Mouse (Mus musculus) liver, adult 2 months (tissue): ENCODE measurements around the gene Rrbp1. TPM values are rescaled to one million over a fixed set of nuclear protein-coding genes. Genes with fewer than 3 reads are reported as not detected.

Source experiments
- DNase-seq: peaks from one replicate; pipeline ENCODE4 v3.0.0-alpha.2; 2011; ENCODE audit warnings: low read depth, low spot score; ENCODE audit errors: extremely low read depth
- H3K27ac ChIP-seq: fragments of 200-500 bp; replicated peaks from 2 replicates; pipeline ENCODE4 v1.5.1; 2012; ENCODE audit warnings: low read depth, mild to moderate bottlenecking, control low read depth, inconsistent platforms, low read length; ENCODE audit not compliant: insufficient read depth
- H3K27me3 ChIP-seq: fragments of 200-500 bp; 2 replicates; pipeline ENCODE4 v1.6.1; 2012; ENCODE audit warnings: mild to moderate bottlenecking, moderate library complexity, low read length, inconsistent platforms; ENCODE audit not compliant: control insufficient read depth, insufficient read depth
- H3K36me3 ChIP-seq: fragments of 200-500 bp; 2 replicates; pipeline ENCODE4 v1.6.1; 2012; ENCODE audit warnings: low read length, inconsistent platforms; ENCODE audit not compliant: control insufficient read depth, insufficient read depth
- H3K4me1 ChIP-seq: fragments of 200-500 bp; 2 replicates; pipeline ENCODE4 v1.6.1; 2011; ENCODE audit warnings: low read length; ENCODE audit not compliant: control insufficient read depth, insufficient read depth
- H3K4me3 ChIP-seq: fragments of 200-500 bp; 2 replicates; pipeline ENCODE4 v1.5.1; 2011; ENCODE audit warnings: low read depth, mild to moderate bottlenecking, control low read depth, low read length, moderate library complexity; ENCODE audit not compliant: insufficient read depth
- H3K79me2 ChIP-seq: fragments of 200-500 bp; 2 replicates; pipeline ENCODE4 v1.6.1; 2012; ENCODE audit warnings: inconsistent platforms, mild to moderate bottlenecking, low read length, moderate library complexity; ENCODE audit not compliant: control insufficient read depth, insufficient read depth
- H3K9ac ChIP-seq: fragments of 200-500 bp; 2 replicates; pipeline ENCODE4 v1.6.1; 2012; ENCODE audit warnings: low read depth, mild to moderate bottlenecking, control low read depth, inconsistent platforms, low read length
- CTCF ChIP-seq: fragments of 200-500 bp; IDR thresholded peaks from 2 replicates; pipeline ENCODE4 v1.5.1; 2011; ENCODE audit warnings: low read depth, low read length, control low read depth
- POLR2A ChIP-seq: fragments of 200-500 bp; IDR thresholded peaks from 2 replicates; pipeline ENCODE4 v1.6.1; 2011; ENCODE audit warnings: low read length, control low read depth; ENCODE audit not compliant: insufficient read depth; ENCODE audit errors: extremely low read depth
- WGBS: fragments of 180-500 bp; shearing (Covaris S2); methylation state at CpG from one replicate; pipeline ENCODE4 v1.1.7; 2018; 5-methylcytosine and 5-hydroxymethylcytosine counted together
- polyA plus RNA-seq: library from polyadenylated mRNA; depleted of rRNA; stranded (reverse); fragments of >200 nt; gene quantifications from 2 replicates; pipeline ENCODE4 v1.2.3, GENCODE M21; 2012
- total RNA-seq: library from RNA; depleted of rRNA; stranded (reverse); fragments of >200 nt; gene quantifications from 2 replicates; pipeline ENCODE4 v1.2.3, GENCODE M21; 2014

The Rrbp1 gene
- total and polyA plus RNA-seq, 2 experiments = 109 to 141 TPM

DNA sequence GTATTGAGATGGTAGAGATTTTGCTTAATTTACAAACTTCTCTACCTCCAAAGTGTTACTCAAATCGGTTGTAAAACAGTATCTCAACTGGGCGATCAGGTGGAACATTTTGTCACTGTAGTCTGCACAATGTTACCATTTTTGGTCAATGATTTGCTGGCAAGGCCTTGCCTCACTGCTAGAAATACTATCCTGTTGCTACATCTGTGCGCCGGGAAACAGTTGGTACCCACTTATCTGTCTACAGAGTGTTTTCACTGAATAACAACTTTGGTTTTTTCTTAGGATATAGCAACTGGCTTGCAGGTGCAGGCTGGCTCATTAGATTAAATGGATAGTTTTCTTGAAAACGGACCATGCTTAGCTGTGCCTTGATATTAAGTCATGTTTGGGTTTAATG, 94.8 kb downstream of the Rrbp1 start:
- Histone ChIP-seq H3K4me3 (peak overlapping the region; percentile 80; the same call in 1 of the 2 replicates), H3K79me2 (peaks cover 23% of the 10 kb centered on the region; the same call in 1 of the 2 replicates), H3K4me1 (peaks cover 13% of the 10 kb centered on the region), H3K36me3 (no peaks in the 10 kb centered on the region), H3K9ac (peak overlapping the region; percentile 49), H3K27me3 (no peaks in the 10 kb centered on the region), H3K27ac (peak overlapping the region; percentile 84; the same call in 1 of the 2 replicates)
- TF ChIP-seq CTCF (no peak), POLR2A (no peak)
- peak; percentile 85 for DNase-seq
- 4% methylated on average over 5 of the region's 5 CpGs for WGBS

- TF ChIP-seq POLR2A = no peak
- TF ChIP-seq CTCF = no peak
- Histone ChIP-seq H3K36me3 (no peaks in the 10 kb centered on the region), H3K27ac (peak overlapping the region; percentile 84), H3K79me2 (peaks cover 20% of the 10 kb centered on the region; the same call in 1 of the 2 replicates), H3K9ac (peak overlapping the region; percentile 89), H3K4me3 (peak overlapping the region; percentile 80), H3K27me3 (no peaks in the 10 kb centered on the region), H3K4me1 (peaks cover 13% of the 10 kb centered on the region)
- peak; percentile 73 for DNase-seq
- 1% methylated on average over 32 of the region's 32 CpGs for WGBS
Measured at GRCm38 (mm10) chr2:143915600-143916135, 95.4 kb downstream of the Rrbp1 start.

DNA sequence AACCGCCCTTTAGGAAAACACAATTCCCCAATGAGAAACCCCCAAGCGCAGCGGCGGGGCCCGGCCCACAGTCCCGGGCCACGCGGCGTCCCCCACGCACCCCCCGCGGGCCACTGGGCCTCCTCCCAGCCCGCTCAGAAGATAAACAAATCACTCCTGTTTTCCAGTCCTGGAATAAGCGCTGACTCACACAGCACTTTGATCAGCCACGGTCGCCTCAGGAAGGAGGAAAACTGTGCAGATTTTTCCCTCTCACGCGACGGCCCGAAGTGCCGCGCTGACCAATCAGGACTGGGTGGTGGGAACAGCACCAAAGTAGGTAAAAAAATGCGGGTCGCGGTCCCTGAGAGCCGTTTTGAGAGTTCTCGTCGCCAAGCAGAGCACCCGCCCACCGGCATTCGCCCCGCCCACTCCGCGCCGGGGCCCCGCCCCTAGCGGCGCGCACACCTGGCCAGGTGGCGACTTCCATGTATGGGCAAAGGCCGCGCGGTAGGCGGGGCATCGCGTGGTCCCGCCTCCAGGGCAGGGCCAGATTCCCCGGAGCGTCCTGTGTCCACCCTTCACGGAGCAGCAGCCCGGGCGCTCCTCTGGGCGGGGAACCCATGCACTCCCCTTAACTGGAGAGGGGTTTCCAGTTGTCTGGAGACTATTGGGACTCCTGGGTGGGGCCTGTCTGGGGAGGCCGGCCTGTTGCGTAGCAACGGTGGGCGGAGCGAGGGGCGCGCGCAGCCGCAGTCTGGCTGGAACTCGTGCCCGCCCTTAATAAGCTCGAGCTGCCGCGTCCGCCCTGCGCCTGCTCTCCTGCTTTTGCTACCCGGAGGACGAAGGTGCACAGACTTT, 96.1 kb downstream of the Rrbp1 start, which contains the start of gene Dstn:
TSS of gene Dstn (plus strand) at position 561 of the 840 bp plus-strand sequence.
- WGBS = under 1% methylated on average over 71 of the region's 71 CpGs
- H3K36me3 ChIP-seq = no peaks in the 10 kb centered on the region
- H3K4me3 ChIP-seq = peak within 1 kb of the TSS; percentile 80
- H3K27me3 ChIP-seq = no peaks in the 10 kb centered on the region
- H3K9ac ChIP-seq = peak within 1 kb of the TSS; percentile 89
- H3K79me2 ChIP-seq = peaks cover 18% of the 10 kb centered on the region; the same call in 1 of the 2 replicates
- DNase-seq = peak; percentile 86
- H3K27ac ChIP-seq = peak within 1 kb of the TSS; percentile 88
- TF ChIP-seq CTCF (no peak), POLR2A (peak; percentile 96)
- H3K4me1 ChIP-seq = peaks cover 13% of the 10 kb centered on the region

DNA sequence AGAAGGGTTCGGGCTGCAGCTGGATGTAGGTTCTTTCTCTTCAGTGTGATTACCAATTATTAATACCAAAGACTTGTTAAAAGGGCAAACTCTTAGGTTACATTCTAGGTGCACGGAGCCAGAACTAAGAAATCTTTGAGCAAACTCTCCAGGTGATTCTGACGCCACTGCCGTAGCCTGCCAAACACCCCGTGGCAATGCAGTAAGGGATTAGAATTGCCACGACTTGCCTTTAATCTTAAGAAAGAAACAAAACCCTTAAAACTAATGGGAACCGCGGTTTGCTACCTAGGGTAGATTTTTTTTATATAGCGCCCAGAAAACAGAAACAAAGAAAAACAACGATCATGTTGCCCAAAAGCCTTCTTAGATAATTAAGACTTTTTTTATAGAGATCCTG, 96.8 kb downstream of the Rrbp1 start:
- peaks cover 13% of the 10 kb centered on the region for H3K4me1 ChIP-seq
- peak overlapping the region; percentile 88 for H3K27ac ChIP-seq
- peak overlapping the region; percentile 66 for H3K9ac ChIP-seq
- DNase-seq = peak; percentile 63
- TF ChIP-seq POLR2A (no peak), CTCF (no peak)
- peak overlapping the region; percentile 80 for H3K4me3 ChIP-seq
- no peaks in the 10 kb centered on the region for H3K27me3 ChIP-seq
- peaks cover 14% of the 10 kb centered on the region; the same call in 1 of the 2 replicates for H3K79me2 ChIP-seq
- no peaks in the 10 kb centered on the region for H3K36me3 ChIP-seq
- WGBS = 6% methylated on average over 10 of the region's 10 CpGs

DNA sequence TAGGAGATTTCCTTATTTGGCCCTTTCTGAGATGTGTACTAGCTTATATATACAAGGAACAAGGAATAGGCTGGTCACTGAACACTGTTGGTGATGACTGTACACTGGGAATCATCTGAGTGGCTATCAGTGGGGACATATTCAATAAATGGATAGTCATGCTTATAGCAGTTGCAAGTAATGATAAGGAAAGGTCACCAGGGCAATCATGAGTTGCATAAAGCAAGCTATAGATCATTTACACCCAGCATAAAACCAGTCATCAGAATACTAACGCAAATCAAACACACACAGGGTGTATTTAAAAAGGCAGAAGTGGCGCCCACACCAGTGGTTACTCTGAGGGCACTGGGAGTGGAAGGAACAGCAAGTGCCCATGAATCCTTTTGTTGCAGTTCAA, 98.9 kb downstream of the Rrbp1 start:
- Histone ChIP-seq H3K9ac (no peak overlapping the region), H3K79me2 (peaks cover under 1% of the 10 kb centered on the region; the same call in 1 of the 2 replicates), H3K27me3 (no peaks in the 10 kb centered on the region), H3K36me3 (no peaks in the 10 kb centered on the region), H3K4me3 (no peak overlapping the region), H3K4me1 (peaks cover 3% of the 10 kb centered on the region), H3K27ac (no peak overlapping the region)
- TF ChIP-seq CTCF (no peak), POLR2A (no peak)
- no peak for DNase-seq
- WGBS = 98% methylated on average over 2 of the region's 2 CpGs
